26 mouse cellular contexts compared by ENCODE assay signal in the genomic region with DNA sequence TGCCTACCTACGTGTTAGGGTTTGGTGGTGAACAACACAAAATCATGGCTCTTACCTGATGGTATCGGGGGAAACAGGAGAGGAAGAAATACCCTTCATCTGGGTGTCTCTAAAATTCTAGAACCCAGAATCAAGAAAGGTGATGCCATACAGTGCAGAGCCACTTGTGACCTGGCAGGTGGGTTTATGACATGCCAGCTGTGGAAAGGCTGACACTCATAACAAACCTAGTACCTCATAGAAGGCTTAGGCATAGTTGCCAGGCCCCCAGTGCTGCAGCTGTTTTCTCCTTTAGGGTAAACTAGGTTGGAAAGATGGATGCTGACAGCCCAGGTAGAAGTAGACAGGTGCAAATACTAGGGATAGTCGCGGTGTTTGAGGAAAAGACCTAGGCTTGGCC. TPM values are rescaled to one million over a fixed set of nuclear protein-coding genes. Genes with fewer than 3 reads are reported as not detected.
DNase-seq lines count a peak whose midpoint lies in the region; ATAC-seq and TF ChIP-seq lines count a peak whose summit lies in the region.
"Had no signal": no experiment of that assay in that cellular context is flagged by ENCODE, and none has a peak within 500 bp of the region (broad histone marks: within the 10 kb centered on the region; RNA-seq: fewer than 3 reads in every experiment).

No protein-coding gene starts in this region.

- no peaks in the 10 kb centered on the region for H3K79me2 ChIP-seq in liver, adult 2 months (ENCODE audit: control insufficient read depth, insufficient read depth, low read length)
- H3K79me2 ChIP-seq in MEL (ENCODE audit: control insufficient read depth, insufficient read depth, low read length, poor library complexity), result no peaks in the 10 kb centered on the region

- intact Hi-C loops in left cerebral cortex, postnatal 4 days (cut with DNase I), result no loop called here

- no peak for TF ChIP-seq EP300 in MEL (IDR thresholded peaks at IDR 0.05; ENCODE audit: low read depth in 1 of 2, low read length in 2 of 2)

- no peak overlapping the region for H3K9ac ChIP-seq in liver, adult 2 months (ENCODE audit: low read depth, low read length)
- H3K9ac ChIP-seq in liver, embryonic 12.5 days, result no peak overlapping the region
- no peak overlapping the region for H3K9ac ChIP-seq in MEL (ENCODE audit: control insufficient read depth, low read depth, low read length, poor library complexity, severe bottlenecking)
- H3K9ac ChIP-seq in intestine, embryonic 15.5 days, result no peak overlapping the region
- H3K9ac ChIP-seq: forebrain, embryonic 13.5 days; heart, embryonic 12.5 days; heart, embryonic 15.5 days; hindbrain, embryonic 14.5 days had no signal

- H3K9me3 ChIP-seq in liver, embryonic 12.5 days (replicated peaks), result no peaks in the 10 kb centered on the region
- no peaks in the 10 kb centered on the region for H3K9me3 ChIP-seq in MEL (replicated peaks; ENCODE audit: insufficient read depth, low read length)
- H3K9me3 ChIP-seq in intestine, embryonic 15.5 days, result no peaks in the 10 kb centered on the region
- H3K9me3 ChIP-seq: forebrain, embryonic 10.5 days; forebrain, embryonic 13.5 days; heart, embryonic 12.5 days; heart, embryonic 15.5 days; hindbrain, embryonic 10.5 days had no signal

- peaks cover 28% of the 10 kb centered on the region for H3K4me1 ChIP-seq in liver, adult 2 months (ENCODE audit: control insufficient read depth, insufficient read depth, low read length)
- H3K4me1 ChIP-seq in liver, embryonic 12.5 days, result peaks cover 30% of the 10 kb centered on the region
- peaks cover 3 to 8% of the 10 kb centered on the region in 2 experiments; a peak in 2 of 4 replicates for H3K4me1 ChIP-seq in MEL (ENCODE audit: control insufficient read depth in 1 of 2, insufficient read depth in 2 of 2, low read length in 2 of 2)
- H3K4me1 ChIP-seq in intestine, embryonic 15.5 days (replicated peaks), result peaks cover 10% of the 10 kb centered on the region
- peaks cover 45% of the 10 kb centered on the region; the same call in 1 of the 2 replicates for H3K4me1 ChIP-seq in small intestine, adult 2 months (ENCODE audit: control insufficient read depth, insufficient read depth, insufficient read length, low read length)

- no peak for TF ChIP-seq POLR2A in liver, adult 2 months (IDR thresholded peaks at IDR 0.05; ENCODE audit: extremely low read depth, insufficient read depth, low read length)
- TF ChIP-seq POLR2A in MEL (IDR thresholded peaks at IDR 0.05; ENCODE audit: control insufficient read depth in 1 of 2, insufficient read depth in 1 of 2, low read depth in 1 of 2, low read length in 2 of 2, poor library complexity in 1 of 2), result no peak; a peak in 1 of 4 replicates
- no peak for TF ChIP-seq POLR2A in small intestine, adult 2 months (IDR thresholded peaks at IDR 0.05; ENCODE audit: low read depth, low read length)

- no peak for TF ChIP-seq CTCF in liver, adult 2 months (IDR thresholded peaks at IDR 0.05; ENCODE audit: low read depth, low read length)
- TF ChIP-seq CTCF in MEL (IDR thresholded peaks at IDR 0.05 in 2 of 3, conservative IDR thresholded peaks at IDR 0.05 in 1 of 3; ENCODE audit: control insufficient read depth in 1 of 3, insufficient read depth in 1 of 3, low read depth in 2 of 3, low read length in 3 of 3, poor library complexity in 1 of 3, severe bottlenecking in 1 of 3), result no peak
- TF ChIP-seq CTCF in small intestine, adult 2 months (IDR thresholded peaks at IDR 0.05; ENCODE audit: extremely low read depth, insufficient read length, insufficient replicate concordance, low read depth, low read length), result no peak

- H3K36me3 ChIP-seq in liver, adult 2 months (ENCODE audit: control insufficient read depth, insufficient read depth, low read length), result peaks cover 5% of the 10 kb centered on the region; the same call in 1 of the 2 replicates
- peaks cover 34% of the 10 kb centered on the region for H3K36me3 ChIP-seq in liver, embryonic 12.5 days
- peaks cover 4 to 11% of the 10 kb centered on the region in 2 experiments; a peak in 3 of 4 replicates for H3K36me3 ChIP-seq in MEL (ENCODE audit: control insufficient read depth in 1 of 2, insufficient read depth in 2 of 2, low read length in 2 of 2)
- peaks cover 12% of the 10 kb centered on the region for H3K36me3 ChIP-seq in intestine, embryonic 15.5 days
- peaks cover 12% of the 10 kb centered on the region for H3K36me3 ChIP-seq in small intestine, adult 2 months (ENCODE audit: control insufficient read depth, insufficient read depth, low read length)

- ATAC-seq in liver, embryonic 12.5 days, result no peak
- ATAC-seq in intestine, embryonic 15.5 days, result no peak
- ATAC-seq: activated CD4-positive, CD25-positive, alpha-beta regulatory T cell, adult 4 months; CD4-positive, CD25-positive, alpha-beta regulatory T cell, adult 4 months; forebrain, embryonic 13.5 days; forebrain, embryonic 16.5 days; hindbrain, postnatal 0 days had no signal

- no peak overlapping the region for H3K4me2 ChIP-seq in liver, embryonic 12.5 days
- H3K4me2 ChIP-seq in intestine, embryonic 15.5 days (replicated peaks), result no peak overlapping the region
- H3K4me2 ChIP-seq: forebrain, embryonic 13.5 days; heart, embryonic 12.5 days; heart, embryonic 15.5 days; hindbrain, embryonic 14.5 days had no signal

- peak overlapping the region; percentile 69 for H3K27ac ChIP-seq in liver, adult 2 months (replicated peaks; ENCODE audit: insufficient read depth, low read depth, low read length)
- H3K27ac ChIP-seq in liver, embryonic 12.5 days, result no peak overlapping the region
- no peak overlapping the region for H3K27ac ChIP-seq in MEL (ENCODE audit: control insufficient read depth, low read depth, low read length)
- H3K27ac ChIP-seq in intestine, embryonic 15.5 days, result peak overlapping the region; percentile 77
- peak overlapping the region; percentile 87 for H3K27ac ChIP-seq in small intestine, adult 2 months (ENCODE audit: insufficient read depth, low read depth, low read length)
- H3K27ac ChIP-seq: forebrain, embryonic 10.5 days; forebrain, embryonic 13.5 days; heart, embryonic 15.5 days; hindbrain, embryonic 10.5 days; hindbrain, embryonic 14.5 days; hindbrain, postnatal 0 days had no signal

- no peak for DNase-seq in liver, adult 2 months (ENCODE audit: extremely low read depth, low read depth, low spot score)
- no peak for DNase-seq in MEL (ENCODE audit: low read depth, low spot score)
- DNase-seq in left cerebral cortex, postnatal 4 days, result no peak
- DNase-seq: adrenal gland, adult 8-10 months; adrenal gland, postnatal 25 days; cerebellum, adult 11-12 months; cerebellum, adult 9-10 months; cerebellum, postnatal 14 days; gastrocnemius, postnatal 10 days; gastrocnemius, postnatal 36 days; heart, postnatal 10 days; heart, postnatal 36 days had no signal

- H3K4me3 ChIP-seq in liver, adult 2 months (ENCODE audit: insufficient read depth, low read depth, low read length), result no peak overlapping the region
- no peak overlapping the region for H3K4me3 ChIP-seq in liver, embryonic 12.5 days
- H3K4me3 ChIP-seq in MEL (ENCODE audit: control insufficient read depth in 1 of 2, insufficient read depth in 1 of 2, low read depth in 2 of 2, low read length in 2 of 2), result no peak overlapping the region
- no peak overlapping the region for H3K4me3 ChIP-seq in intestine, embryonic 15.5 days (replicated peaks)
- H3K4me3 ChIP-seq in small intestine, adult 2 months (ENCODE audit: low read depth, low read length), result no peak overlapping the region
- H3K4me3 ChIP-seq: forebrain, embryonic 10.5 days; forebrain, embryonic 13.5 days; heart, embryonic 12.5 days; heart, embryonic 15.5 days; hindbrain, embryonic 10.5 days had no signal

- no peak for TF ChIP-seq RAD21 in MEL (IDR thresholded peaks at IDR 0.05; ENCODE audit: low read depth, low read length)

- no peaks in the 10 kb centered on the region for H3K27me3 ChIP-seq in liver, adult 2 months (ENCODE audit: control insufficient read depth, insufficient read depth, low read length)
- peaks cover 31% of the 10 kb centered on the region for H3K27me3 ChIP-seq in liver, embryonic 12.5 days (replicated peaks)
- H3K27me3 ChIP-seq in MEL (ENCODE audit: control insufficient read depth in 1 of 2, insufficient read depth in 2 of 2, low read length in 2 of 2), result no peaks in the 10 kb centered on the region
- no peaks in the 10 kb centered on the region for H3K27me3 ChIP-seq in intestine, embryonic 15.5 days (replicated peaks)
- no peaks in the 10 kb centered on the region; the same call in 1 of the 2 replicates for H3K27me3 ChIP-seq in small intestine, adult 2 months (ENCODE audit: control insufficient read depth, insufficient read depth, low read length)
- H3K27me3 ChIP-seq: forebrain, embryonic 13.5 days had no signal

- WGBS in liver, adult 2 months, result 65% methylated on average over 4 of the region's 4 CpGs
- 83% methylated on average over 4 of the region's 4 CpGs for WGBS in liver, embryonic 12.5 days (ENCODE audit: insufficient replicate concordance)
- WGBS in intestine, embryonic 15.5 days, result 90% methylated on average over 4 of the region's 4 CpGs
- 66% methylated on average over 4 of the region's 4 CpGs for WGBS in small intestine, adult 2 months

RNA-seq across cellular contexts. Expression of gene Sema4g, which starts 4.5 kb away (rescaled TPM):
- total RNA-seq in liver, adult 2 months (2014; rRNA removed), result 58.5 and 79.0 TPM in 2 replicates
- polyA plus RNA-seq in liver, adult 2 months (2012; rRNA removed), result 413 and 566 TPM in 2 replicates
- 2.4 TPM in 2 replicates for polyA plus RNA-seq in liver, embryonic 12.5 days (2016; fragmentation: Nextera tagmentation; extraction: Ambion mirVana)
- 0.10 and 0.15 TPM in 2 replicates for total RNA-seq in MEL (2012; rRNA removed)
- polyA plus RNA-seq in MEL (2012; ENCODE audit: insufficient read depth in 1 of 2, insufficient read length in 2 of 2, low read depth in 1 of 2, low replicate concordance in 2 of 2, missing spikeins in 1 of 2), result under 1 TPM in 1 of 2 experiments, not detected in 1; 0.47 TPM
- polyA plus RNA-seq in intestine, embryonic 15.5 days (2015; fragmentation: Nextera tagmentation; extraction: Ambion mirVana), result 13.7 and 16.2 TPM in 2 replicates
- polyA plus RNA-seq in small intestine, adult 2 months (2012; rRNA removed), result 139 and 344 TPM in 2 replicates
- 100 to 1,000 TPM; 116 to 123 TPM for total RNA-seq in left cerebral cortex, postnatal 4 days (2021)
- total RNA-seq: granulocyte monocyte progenitor cell, adult 5-6 weeks had no signal

RNA-seq across cellular contexts. Expression of gene Twnk, which starts 21.0 kb away (rescaled TPM):
- total RNA-seq in liver, adult 2 months (2014; rRNA removed), result 7.8 and 9.3 TPM in 2 replicates
- polyA plus RNA-seq in liver, adult 2 months (2012; rRNA removed), result 11.8 and 11.9 TPM in 2 replicates
- polyA plus RNA-seq in liver, embryonic 12.5 days (2016; fragmentation: Nextera tagmentation; extraction: Ambion mirVana), result 18.5 and 20.9 TPM in 2 replicates
- total RNA-seq in MEL (2012; rRNA removed), result 35.9 and 37.5 TPM in 2 replicates
- 10 to 100 TPM in 1 of 2 experiments, not detected in 1; 55.6 TPM for polyA plus RNA-seq in MEL (2012; ENCODE audit: insufficient read depth in 1 of 2, insufficient read length in 2 of 2, low read depth in 1 of 2, low replicate concordance in 2 of 2, missing spikeins in 1 of 2)
- polyA plus RNA-seq in intestine, embryonic 15.5 days (2015; fragmentation: Nextera tagmentation; extraction: Ambion mirVana), result 20.5 and 22.5 TPM in 2 replicates
- polyA plus RNA-seq in small intestine, adult 2 months (2012; rRNA removed), result 4.1 and 5.9 TPM in 2 replicates
- total RNA-seq in left cerebral cortex, postnatal 4 days (2021), result 10 to 100 TPM; 16.0 to 17.3 TPM

RNA-seq across cellular contexts. Expression of gene Mrpl43, which starts 21.8 kb away (rescaled TPM):
- 26.6 and 32.3 TPM in 2 replicates for total RNA-seq in liver, adult 2 months (2014; rRNA removed)
- 76.2 and 80.0 TPM in 2 replicates for polyA plus RNA-seq in liver, adult 2 months (2012; rRNA removed)
- polyA plus RNA-seq in liver, embryonic 12.5 days (2016; fragmentation: Nextera tagmentation; extraction: Ambion mirVana), result 45.8 and 47.6 TPM in 2 replicates
- total RNA-seq in MEL (2012; rRNA removed), result 136 and 145 TPM in 2 replicates
- 100 to 1,000 TPM in 1 of 2 experiments, not detected in 1; 136 TPM for polyA plus RNA-seq in MEL (2012; ENCODE audit: insufficient read depth in 1 of 2, insufficient read length in 2 of 2, low read depth in 1 of 2, low replicate concordance in 2 of 2, missing spikeins in 1 of 2)
- polyA plus RNA-seq in intestine, embryonic 15.5 days (2015; fragmentation: Nextera tagmentation; extraction: Ambion mirVana), result 73.8 and 76.7 TPM in 2 replicates
- 71.9 and 126 TPM in 2 replicates for polyA plus RNA-seq in small intestine, adult 2 months (2012; rRNA removed)
- 10 to 100 TPM; 41.3 to 41.6 TPM for total RNA-seq in left cerebral cortex, postnatal 4 days (2021)

RNA-seq across cellular contexts. Expression of gene Lzts2, which starts 29.8 kb away (rescaled TPM):
- 3.4 and 4.6 TPM in 2 replicates for total RNA-seq in liver, adult 2 months (2014; rRNA removed)
- polyA plus RNA-seq in liver, adult 2 months (2012; rRNA removed), result 14.2 and 14.3 TPM in 2 replicates
- 18.3 and 19.6 TPM in 2 replicates for polyA plus RNA-seq in liver, embryonic 12.5 days (2016; fragmentation: Nextera tagmentation; extraction: Ambion mirVana)
- total RNA-seq in MEL (2012; rRNA removed), result 4.0 and 4.2 TPM in 2 replicates
- 10 to 100 TPM in 1 of 2 experiments, not detected in 1; 13.1 TPM for polyA plus RNA-seq in MEL (2012; ENCODE audit: insufficient read depth in 1 of 2, insufficient read length in 2 of 2, low read depth in 1 of 2, low replicate concordance in 2 of 2, missing spikeins in 1 of 2)
- 56.9 and 63.2 TPM in 2 replicates for polyA plus RNA-seq in intestine, embryonic 15.5 days (2015; fragmentation: Nextera tagmentation; extraction: Ambion mirVana)
- 40.3 and 50.4 TPM in 2 replicates for polyA plus RNA-seq in small intestine, adult 2 months (2012; rRNA removed)
- total RNA-seq in left cerebral cortex, postnatal 4 days (2021), result 10 to 100 TPM; 30.2 to 35.1 TPM

RNA-seq across cellular contexts. Expression of gene Slf2, which starts 53.5 kb away (rescaled TPM):
- 15.1 and 19.3 TPM in 2 replicates for total RNA-seq in liver, adult 2 months (2014; rRNA removed)
- polyA plus RNA-seq in liver, adult 2 months (2012; rRNA removed), result 4.9 and 7.9 TPM in 2 replicates
- polyA plus RNA-seq in liver, embryonic 12.5 days (2016; fragmentation: Nextera tagmentation; extraction: Ambion mirVana), result 25.8 and 27.2 TPM in 2 replicates
- 35.4 and 36.7 TPM in 2 replicates for total RNA-seq in MEL (2012; rRNA removed)
- 100 to 1,000 TPM in 1 of 2 experiments, 10 to 100 TPM in 1; 30.2 to 109 TPM for polyA plus RNA-seq in MEL (2012; ENCODE audit: insufficient read depth in 1 of 2, insufficient read length in 2 of 2, low read depth in 1 of 2, low replicate concordance in 2 of 2, missing spikeins in 1 of 2)
- polyA plus RNA-seq in intestine, embryonic 15.5 days (2015; fragmentation: Nextera tagmentation; extraction: Ambion mirVana), result 31.9 and 33.9 TPM in 2 replicates
- polyA plus RNA-seq in small intestine, adult 2 months (2012; rRNA removed), result 38.5 and 43.9 TPM in 2 replicates
- 10 to 100 TPM; 44.7 to 46.6 TPM for total RNA-seq in left cerebral cortex, postnatal 4 days (2021)

Comparison
In these comparisons a context has a peak if more than half of its experiments do, and no peak if none do; other contexts are left out.
1. H3K27ac ChIP-seq: peak in liver, adult 2 months (single experiment), intestine, embryonic 15.5 days (single experiment) and small intestine, adult 2 months (single experiment); none in liver, embryonic 12.5 days (single experiment) and MEL (single experiment).